ENCODE assay signal across 10 mouse cellular contexts in genomic region chr11:75054878-75055214, GRCm38 (mm10).
DNase-seq lines count a peak whose midpoint lies in the region; ATAC-seq and TF ChIP-seq lines count a peak whose summit lies in the region.
"Had no signal": no experiment of that assay in that cellular context is flagged by ENCODE, and none has a peak within 500 bp of the region (broad histone marks: within the 10 kb centered on the region; RNA-seq: fewer than 3 reads in every experiment).

No protein-coding gene starts in this region.

- ATAC-seq in heart, embryonic 14.5 days (ENCODE audit: insufficient number of reproducible peaks, insufficient read depth, low FRiP score, low read depth), result no peak
- no peak for ATAC-seq in lung, postnatal 0 days
- ATAC-seq in limb, embryonic 13.5 days (ENCODE audit: low FRiP score, low read depth), result no peak
- ATAC-seq: CD4-positive, CD25-positive, alpha-beta regulatory T cell, adult 4 months had no signal

- no peak overlapping the region for H3K4me2 ChIP-seq in heart, embryonic 14.5 days (ENCODE audit: low read length)
- H3K4me2 ChIP-seq in lung, postnatal 0 days (replicated peaks; ENCODE audit: low read depth, low read length), result no peak overlapping the region
- H3K4me2 ChIP-seq in limb, embryonic 13.5 days (replicated peaks), result no peak overlapping the region

- no peaks in the 10 kb centered on the region for H3K9me3 ChIP-seq in heart, embryonic 14.5 days (ENCODE audit: control insufficient read depth, low read length)
- no peaks in the 10 kb centered on the region for H3K9me3 ChIP-seq in lung, postnatal 0 days (ENCODE audit: low read length)
- no peaks in the 10 kb centered on the region for H3K9me3 ChIP-seq in limb, embryonic 13.5 days

- WGBS in heart, embryonic 14.5 days, result 77% methylated on average over 3 of the region's 3 CpGs
- 48% methylated on average over 3 of the region's 3 CpGs for WGBS in lung, postnatal 0 days
- 83% methylated on average over 3 of the region's 3 CpGs for WGBS in limb, embryonic 13.5 days

- no peak for TF ChIP-seq EP300 in lung, postnatal 0 days (IDR thresholded peaks at IDR 0.05)

- no peak for DNase-seq in heart, postnatal 36 days
- DNase-seq in lung, postnatal 0 days (ENCODE audit: low spot score), result no peak
- no peak for DNase-seq in lung, postnatal 14 days
- DNase-seq in thymus, postnatal 25 days, result no peak
- DNase-seq in thymus, adult 18-20 months, result no peak
- DNase-seq: cerebellum, adult 8-10 months; kidney, adult 9 months had no signal

- H3K27me3 ChIP-seq in heart, embryonic 14.5 days (ENCODE audit: control insufficient read depth, insufficient read depth, low read length), result no peaks in the 10 kb centered on the region
- H3K27me3 ChIP-seq in lung, postnatal 0 days (replicated peaks; ENCODE audit: insufficient read depth, low read length), result no peaks in the 10 kb centered on the region
- H3K27me3 ChIP-seq in limb, embryonic 13.5 days, result no peaks in the 10 kb centered on the region

- TF ChIP-seq CTCF in lung, postnatal 0 days (IDR thresholded peaks at IDR 0.05), result no peak

- peaks cover 15 to 43% of the 10 kb centered on the region in 2 experiments for H3K4me1 ChIP-seq in heart, embryonic 14.5 days (ENCODE audit: control insufficient read depth in 2 of 2, insufficient read depth in 2 of 2, low read length in 2 of 2)
- H3K4me1 ChIP-seq in lung, postnatal 0 days (ENCODE audit: insufficient read depth, low read depth, low read length), result peaks cover 32% of the 10 kb centered on the region; the same call in 1 of the 2 replicates
- peaks cover 51% of the 10 kb centered on the region for H3K4me1 ChIP-seq in limb, embryonic 13.5 days

- H3K9ac ChIP-seq in heart, embryonic 14.5 days (ENCODE audit: low read length), result no peak overlapping the region
- no peak overlapping the region for H3K9ac ChIP-seq in lung, postnatal 0 days (replicated peaks; ENCODE audit: low read depth)
- H3K9ac ChIP-seq in limb, embryonic 13.5 days, result no peak overlapping the region

- intact Hi-C loops in heart, postnatal 36 days (cut with DNase I), result loop anchor here (5.0 kb wide), 1 partner anchor 63 kb away; no protein-coding TSS in a partner anchor

- H3K4me3 ChIP-seq in heart, embryonic 14.5 days (ENCODE audit: control insufficient read depth in 1 of 2, insufficient read depth in 1 of 2, low read depth in 1 of 2, low read length in 2 of 2), result no peak overlapping the region
- H3K4me3 ChIP-seq in lung, postnatal 0 days (ENCODE audit: low read depth, low read length), result no peak overlapping the region
- no peak overlapping the region for H3K4me3 ChIP-seq in limb, embryonic 13.5 days

- H3K27ac ChIP-seq in heart, embryonic 14.5 days (replicated peaks in 1 of 2; ENCODE audit: control insufficient read depth in 1 of 2, insufficient read depth in 1 of 2, low read depth in 2 of 2, low read length in 2 of 2), result peak overlapping the region; percentile 80 to 90
- H3K27ac ChIP-seq in lung, postnatal 0 days (ENCODE audit: low read length), result peak overlapping the region; percentile 72
- H3K27ac ChIP-seq in limb, embryonic 13.5 days, result peak overlapping the region; percentile 91; the same call in 1 of the 2 replicates

- 0 out of 2 replicates have a peak, but pooled peaks cover 11% of the 10 kb centered on the region for H3K36me3 ChIP-seq in heart, embryonic 14.5 days (ENCODE audit: control insufficient read depth, insufficient read depth, low read length)
- H3K36me3 ChIP-seq in lung, postnatal 0 days (ENCODE audit: insufficient read depth, low read length), result no peaks in the 10 kb centered on the region
- H3K36me3 ChIP-seq in limb, embryonic 13.5 days, result peaks cover 15% of the 10 kb centered on the region
